ENCODE assay signal across 3 mouse cellular contexts in genomic region chr6:136809077-136809476, GRCm38 (mm10).
TF ChIP-seq lines count a peak whose summit lies in the region.

No protein-coding gene starts in this region.

TF ChIP-seq in C2C12, 6 proteins besides CTCF, POLR2A, EP300 and RAD21:
- peak; percentile 100 for TF ChIP-seq CEBPB (IDR thresholded peaks at IDR 0.05; ENCODE audit: low read depth)
- no peak for TF ChIP-seq MYOD1 (IDR thresholded peaks at IDR 0.05; ENCODE audit: control insufficient read depth, insufficient read length, low read depth)
- TF ChIP-seq FOSL1 (IDR thresholded peaks at IDR 0.05; ENCODE audit: insufficient read depth, low read length, poor library complexity, severe bottlenecking) = no peak

TF ChIP-seq in MEL, 35 proteins besides CTCF, POLR2A, EP300 and RAD21 (continued from another document):
- TF ChIP-seq TBP (IDR thresholded peaks at IDR 0.05; ENCODE audit: low read depth, low read length) = peak; percentile 70

TF ChIP-seq in myocyte, 11 proteins besides CTCF, POLR2A, EP300 and RAD21:
- TF ChIP-seq SRF (IDR thresholded peaks at IDR 0.05; ENCODE audit: control insufficient read depth, insufficient read length, low read depth) (no peak), CEBPB (IDR thresholded peaks at IDR 0.05; ENCODE audit: insufficient read depth, poor library complexity, severe bottlenecking) (peak; percentile 100)
